Mouse (Mus musculus): ENCODE measurements around the gene Nhsl1. TPM values are rescaled to one million over a fixed set of nuclear protein-coding genes. Genes with fewer than 3 reads are reported as not detected.
A peak's percentile ranks its signal among the peaks of the same experiment; 100 is the strongest.
"Not testable (repeated sequence)": the region's sequence is repeated elsewhere in the genome, so short reads cannot be mapped to it uniquely, and the experiment has no call there.

Nhsl1 gene
- polyA plus RNA-seq, 1 experiment from 2014 or later: 16.3 TPM

DNA sequence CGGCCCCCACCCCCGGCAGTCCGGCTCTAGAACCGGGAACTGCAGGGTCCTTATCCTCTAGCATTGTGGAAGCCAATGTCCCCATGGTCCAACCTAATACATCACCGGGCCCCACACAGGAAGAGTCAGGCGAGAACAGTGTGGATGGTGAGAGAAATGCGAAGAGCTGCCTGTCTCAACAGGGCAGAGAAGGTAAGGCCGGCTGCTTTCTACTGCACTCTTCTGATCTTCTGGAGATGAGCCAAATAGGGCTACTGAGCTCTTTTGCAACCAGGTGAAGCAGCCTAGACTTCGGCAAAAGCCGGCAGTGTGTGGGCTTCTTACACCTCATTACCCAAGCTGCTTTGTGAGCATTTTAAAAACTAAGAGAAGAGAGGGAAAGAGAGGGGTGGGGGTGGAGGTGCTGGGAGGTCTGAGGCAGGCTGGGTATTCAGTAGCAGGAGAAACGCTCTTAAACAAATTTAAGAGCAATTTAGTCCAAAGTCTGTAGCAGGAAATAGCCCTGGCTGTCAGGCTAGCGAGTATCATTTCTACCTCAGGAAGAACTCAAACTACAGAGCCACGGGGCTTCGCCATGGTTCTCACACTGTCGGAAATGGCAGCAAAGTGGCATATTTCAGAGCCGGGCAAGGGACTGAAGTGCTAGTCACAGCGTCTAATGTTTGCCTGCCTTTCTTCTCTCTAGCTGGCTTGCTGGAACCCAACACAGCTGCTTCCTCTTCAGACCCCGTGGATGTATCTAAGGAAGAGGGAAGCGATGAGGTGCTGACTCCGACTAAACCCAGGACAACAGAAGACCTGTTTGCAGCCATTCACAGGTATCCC is 208.3 kb downstream of the Nhsl1 start:
- H3K4me2 ChIP-seq: no peak overlapping the region
- ATAC-seq: peak; percentile 7; the same call in 1 of the 2 replicates
- 60% methylated on average over 20 of the region's 20 CpGs for WGBS
- H3K27ac ChIP-seq: peak overlapping the region; percentile 72
- H3K27me3 ChIP-seq: no peaks in the 10 kb centered on the region
- H3K9ac ChIP-seq: no peak overlapping the region
- no peaks in the 10 kb centered on the region for H3K9me3 ChIP-seq (replicated peaks)
- peaks cover 42% of the 10 kb centered on the region for H3K4me1 ChIP-seq
- H3K36me3 ChIP-seq (ENCODE audit: poor library complexity, severe bottlenecking): peaks cover 38% of the 10 kb centered on the region
- H3K4me3 ChIP-seq: no peak overlapping the region

DNA sequence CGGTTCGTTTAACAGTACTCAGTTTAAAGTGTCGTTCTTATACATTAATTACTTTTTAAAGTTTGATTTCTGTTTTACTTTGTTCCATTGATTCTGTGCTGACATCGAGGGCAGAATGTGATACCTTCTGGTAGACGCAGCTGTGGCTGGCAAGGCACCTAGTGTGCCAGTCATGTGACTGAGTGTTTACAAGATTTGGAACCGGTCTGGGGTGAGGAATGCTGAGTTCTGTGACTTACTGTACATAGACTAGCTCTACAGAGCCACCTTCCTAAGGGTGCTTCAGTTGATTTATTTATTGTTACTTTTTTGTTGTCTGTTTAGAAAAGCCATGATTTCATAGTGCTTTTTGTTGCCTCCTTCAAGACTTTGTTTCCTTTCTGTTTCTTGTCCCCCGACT is 209.0 kb downstream of the Nhsl1 start:
- no peaks in the 10 kb centered on the region for H3K27me3 ChIP-seq
- H3K9me3 ChIP-seq (replicated peaks): no peaks in the 10 kb centered on the region
- H3K9ac ChIP-seq: no peak overlapping the region
- no peak overlapping the region for H3K27ac ChIP-seq
- no peak overlapping the region for H3K4me3 ChIP-seq
- H3K4me1 ChIP-seq: peaks cover 42% of the 10 kb centered on the region
- H3K4me2 ChIP-seq: no peak overlapping the region
- WGBS: 56% methylated on average over 7 of the region's 7 CpGs
- H3K36me3 ChIP-seq (ENCODE audit: poor library complexity, severe bottlenecking): peaks cover 41% of the 10 kb centered on the region
- peak; percentile 54 for ATAC-seq

DNA sequence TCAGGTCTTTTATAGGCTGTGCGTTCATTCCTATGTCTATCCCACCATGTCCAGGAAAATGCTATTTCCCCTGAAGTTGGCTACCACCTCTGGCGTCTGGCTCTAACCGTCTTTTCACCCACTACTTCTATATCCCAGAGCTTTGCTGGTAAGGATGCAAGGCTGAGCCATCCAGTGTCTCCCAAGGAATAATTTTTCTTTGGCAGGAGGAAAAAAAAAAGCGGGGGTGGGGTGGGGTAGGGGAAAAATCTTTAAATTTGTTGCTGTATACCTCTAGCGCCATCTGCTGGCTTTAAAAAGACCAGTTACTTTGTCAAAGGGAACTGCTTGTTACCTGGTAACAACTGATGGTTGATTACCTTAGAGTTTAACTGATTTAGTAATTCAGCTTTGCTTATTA is 209.7 kb downstream of the Nhsl1 start:
- Histone ChIP-seq H3K36me3 (ENCODE audit: poor library complexity, severe bottlenecking) (peaks cover 45% of the 10 kb centered on the region), H3K27me3 (no peaks in the 10 kb centered on the region), H3K9ac (no peak overlapping the region), H3K4me3 (no peak overlapping the region), H3K27ac (no peak overlapping the region), H3K9me3 (replicated peaks) (no peaks in the 10 kb centered on the region), H3K4me1 (peaks cover 42% of the 10 kb centered on the region), H3K4me2 (no peak overlapping the region)
- ATAC-seq: no peak
- 49% methylated on average over 5 of the region's 5 CpGs for whole genome bisulfite sequencing

DNA sequence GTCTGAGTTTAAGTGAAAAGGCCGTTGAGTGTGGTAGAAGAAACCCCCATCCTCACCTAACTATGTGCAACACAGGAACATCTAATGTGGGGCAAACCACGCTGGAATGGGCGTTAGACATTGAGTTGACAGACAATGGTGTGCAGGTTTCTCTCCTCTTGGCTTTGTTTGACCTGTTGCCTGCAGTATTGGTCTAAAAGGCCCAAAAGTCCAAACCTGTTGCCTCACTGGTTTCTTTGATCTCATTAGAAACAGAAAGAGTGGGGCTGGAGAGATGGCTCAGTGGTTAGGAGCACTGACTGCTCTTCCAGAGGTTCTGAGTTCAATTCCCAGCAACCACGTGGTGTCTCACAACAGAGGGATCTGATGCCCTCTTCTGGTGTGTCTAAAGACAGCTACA is 210.4 kb downstream of the Nhsl1 start:
- 81% methylated on average over 4 of the region's 4 CpGs for WGBS
- Histone ChIP-seq H3K9me3 (replicated peaks) (no peaks in the 10 kb centered on the region), H3K9ac (no peak overlapping the region), H3K27me3 (no peaks in the 10 kb centered on the region), H3K27ac (no peak overlapping the region), H3K4me2 (no peak overlapping the region), H3K4me1 (peaks cover 42% of the 10 kb centered on the region), H3K36me3 (ENCODE audit: poor library complexity, severe bottlenecking) (peaks cover 41% of the 10 kb centered on the region), H3K4me3 (no peak overlapping the region)
- no peak for ATAC-seq

DNA sequence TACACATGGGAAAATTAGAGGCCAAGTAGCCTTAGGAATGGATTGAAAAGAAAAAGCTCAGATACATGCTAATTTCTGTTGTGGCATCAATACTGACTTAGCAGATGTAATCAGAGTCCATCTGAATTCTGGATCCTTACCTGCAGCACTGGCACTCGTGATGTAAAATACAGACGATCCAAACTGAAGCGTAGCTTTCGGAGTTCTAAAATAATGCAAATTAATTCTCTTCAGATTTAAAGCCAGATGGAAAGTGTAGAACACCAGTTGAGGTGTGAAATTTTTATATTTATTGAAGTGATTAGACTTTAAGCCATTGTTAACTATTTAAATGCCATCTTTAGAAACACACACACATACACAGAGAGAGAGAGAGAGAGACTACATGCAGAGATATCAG is 211.4 kb downstream of the Nhsl1 start:
- ATAC-seq: peak; percentile 16; the same call in 1 of the 2 replicates
- Histone ChIP-seq H3K9ac (no peak overlapping the region), H3K4me2 (no peak overlapping the region), H3K4me3 (no peak overlapping the region), H3K9me3 (replicated peaks) (no peaks in the 10 kb centered on the region), H3K27ac (no peak overlapping the region), H3K27me3 (no peaks in the 10 kb centered on the region), H3K4me1 (peaks cover 40% of the 10 kb centered on the region), H3K36me3 (ENCODE audit: poor library complexity, severe bottlenecking) (peaks cover 32% of the 10 kb centered on the region)
- 67% methylated on average over 4 of the region's 4 CpGs for WGBS

DNA sequence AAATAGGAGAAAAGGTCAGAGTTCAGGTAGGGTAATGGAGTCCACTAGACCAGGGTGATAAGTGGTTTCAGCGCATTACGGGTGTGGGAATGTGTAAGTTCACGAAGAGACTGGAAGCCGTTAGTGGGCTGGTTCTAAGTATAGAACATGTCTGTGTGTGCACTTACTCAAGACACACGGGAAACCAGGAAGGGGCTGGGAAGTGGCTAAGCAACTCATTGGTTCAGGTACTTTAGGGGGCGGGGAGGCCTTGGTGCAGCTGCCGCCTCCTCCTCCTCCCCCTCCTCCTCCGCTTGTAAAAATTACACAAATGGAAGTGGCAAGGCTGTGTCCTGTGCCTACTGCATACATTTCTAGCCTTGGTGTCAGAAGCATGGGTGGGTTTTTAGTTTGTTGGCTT is 213.5 kb downstream of the Nhsl1 start:
- WGBS: 72% methylated on average over 8 of the region's 8 CpGs
- Histone ChIP-seq H3K4me1 (peaks cover 19% of the 10 kb centered on the region), H3K36me3 (ENCODE audit: poor library complexity, severe bottlenecking) (peaks cover 32% of the 10 kb centered on the region), H3K4me3 (no peak overlapping the region), H3K27ac (no peak overlapping the region), H3K27me3 (no peaks in the 10 kb centered on the region), H3K9me3 (replicated peaks) (no peaks in the 10 kb centered on the region), H3K4me2 (no peak overlapping the region), H3K9ac (no peak overlapping the region)
- no peak for ATAC-seq

DNA sequence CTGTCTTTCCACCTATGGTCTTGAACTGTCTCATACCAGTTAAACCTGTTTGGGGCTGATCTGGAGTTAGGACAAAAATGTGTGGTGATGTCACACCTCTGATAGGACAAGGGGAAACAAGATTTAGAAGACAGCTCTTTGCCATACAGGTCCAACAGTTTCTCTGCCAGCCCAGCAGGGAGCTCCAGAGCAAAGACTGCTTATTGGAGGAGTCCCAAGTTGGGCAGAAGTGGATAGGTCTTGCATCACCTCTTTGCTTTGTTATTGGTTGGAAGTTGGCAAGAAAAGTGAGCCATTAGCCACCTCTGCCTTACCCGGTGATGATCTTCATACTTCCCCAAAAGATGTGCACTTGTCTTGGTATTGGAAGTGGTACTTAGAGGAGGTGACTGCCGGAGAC is 218.1 kb downstream of the Nhsl1 start:
- H3K9me3 ChIP-seq (replicated peaks): no peaks in the 10 kb centered on the region
- no peaks in the 10 kb centered on the region for H3K4me1 ChIP-seq
- H3K27me3 ChIP-seq: no peaks in the 10 kb centered on the region
- ATAC-seq: no peak
- no peak overlapping the region for H3K9ac ChIP-seq
- no peak overlapping the region for H3K27ac ChIP-seq
- H3K4me2 ChIP-seq: no peak overlapping the region
- H3K36me3 ChIP-seq (ENCODE audit: poor library complexity, severe bottlenecking): peaks cover 23% of the 10 kb centered on the region
- WGBS: 96% methylated on average over 2 of the region's 2 CpGs
- H3K4me3 ChIP-seq: no peak overlapping the region

DNA sequence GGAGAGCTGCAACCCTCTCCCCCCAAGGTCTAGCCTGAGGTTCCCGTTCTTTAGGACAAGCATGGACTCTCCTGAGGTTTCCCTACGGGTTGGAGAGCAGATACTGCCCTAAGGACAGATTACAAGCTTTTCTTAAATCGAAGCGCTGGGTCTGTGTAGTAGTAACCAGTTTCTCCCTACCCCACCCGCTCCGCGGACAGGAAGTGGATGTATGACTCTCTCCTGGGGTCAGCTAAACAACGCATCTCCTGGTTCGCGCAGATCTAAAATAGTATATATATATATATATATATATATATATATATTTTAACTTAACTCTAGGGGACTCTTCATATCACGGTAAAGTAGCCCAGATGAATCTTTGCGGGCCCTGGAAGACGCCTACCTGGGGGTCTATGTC is 226.5 kb downstream of the Nhsl1 start:
- WGBS: 9% methylated on average over 13 of the region's 13 CpGs
- H3K9ac ChIP-seq: peak overlapping the region; percentile 78
- peaks cover 17% of the 10 kb centered on the region; the same call in 1 of the 2 replicates for H3K4me1 ChIP-seq
- H3K27ac ChIP-seq: no peak overlapping the region
- H3K27me3 ChIP-seq: peaks cover 3% of the 10 kb centered on the region
- no peaks in the 10 kb centered on the region for H3K9me3 ChIP-seq (replicated peaks)
- peak overlapping the region; percentile 57 for H3K4me3 ChIP-seq
- no peaks in the 10 kb centered on the region for H3K36me3 ChIP-seq (ENCODE audit: poor library complexity, severe bottlenecking)
- peak overlapping the region; percentile 91 for H3K4me2 ChIP-seq
- 0 out of 2 replicates have a peak, but pooled peaks have one; percentile 9 for ATAC-seq

DNA sequence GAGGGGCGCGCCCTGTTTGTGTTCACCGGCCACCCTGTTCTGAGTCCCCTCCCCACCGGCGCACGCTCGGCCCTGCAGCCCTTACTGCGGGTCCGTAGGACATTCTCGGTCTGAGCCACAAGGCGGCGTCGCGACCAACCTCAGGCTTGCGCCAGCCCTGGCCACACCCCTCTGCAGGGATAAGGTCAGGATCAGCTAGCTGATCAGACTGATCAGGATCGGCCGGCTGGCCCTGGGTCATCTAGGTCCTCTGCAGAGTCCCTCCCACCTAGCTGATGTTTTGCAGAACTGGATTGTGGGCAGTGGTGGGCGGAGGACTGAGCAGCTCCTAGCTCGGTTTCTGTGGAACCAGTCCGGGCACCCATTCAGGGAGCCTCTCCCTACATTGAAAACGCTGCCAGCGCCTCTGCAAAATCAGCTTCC is 227.0 kb downstream of the Nhsl1 start, which contains the start of gene Hebp2:
Hebp2 (minus strand) TSS at position 264 of the 423 bp plus-strand sequence.
- Histone ChIP-seq H3K4me1 (peaks cover 17% of the 10 kb centered on the region; the same call in 1 of the 2 replicates), H3K9ac (peak within 1 kb of the TSS; percentile 78), H3K9me3 (replicated peaks) (no peaks in the 10 kb centered on the region), H3K27ac (no peak within 1 kb of the TSS), H3K4me2 (peak within 1 kb of the TSS; percentile 91), H3K36me3 (ENCODE audit: poor library complexity, severe bottlenecking) (no peaks in the 10 kb centered on the region), H3K27me3 (peaks cover 3% of the 10 kb centered on the region), H3K4me3 (peak within 1 kb of the TSS; percentile 57)
- ATAC-seq: peak; percentile 85
- WGBS: under 1% methylated on average over 22 of the region's 22 CpGs

DNA sequence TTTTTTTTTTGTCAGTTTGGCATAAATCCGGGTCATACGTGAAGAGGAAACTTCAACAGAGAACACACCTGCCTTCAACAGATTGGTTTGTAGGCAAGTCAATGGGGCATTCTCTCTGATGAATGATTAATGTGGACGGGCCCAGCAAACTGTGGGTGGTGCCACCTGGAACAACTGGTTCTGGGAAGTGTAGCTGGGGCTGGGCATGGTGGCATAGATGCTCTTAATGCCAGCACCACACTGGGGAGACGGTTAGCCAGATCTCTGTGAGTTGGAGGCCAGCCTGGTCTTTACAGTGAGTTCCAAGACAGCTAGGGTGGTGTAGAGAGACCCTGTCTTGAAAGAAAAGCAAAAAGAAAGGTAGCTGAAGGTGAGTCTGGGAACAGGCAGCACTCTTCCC is 228.6 kb downstream of the Nhsl1 start:
- WGBS: 82% methylated on average over 4 of the region's 4 CpGs
- Histone ChIP-seq H3K4me1 (peaks cover 17% of the 10 kb centered on the region; the same call in 1 of the 2 replicates), H3K36me3 (ENCODE audit: poor library complexity, severe bottlenecking) (no peaks in the 10 kb centered on the region), H3K4me3 (no peak overlapping the region), H3K9me3 (replicated peaks) (no peaks in the 10 kb centered on the region), H3K4me2 (no peak overlapping the region), H3K9ac (no peak overlapping the region), H3K27ac (no peak overlapping the region), H3K27me3 (peaks cover 3% of the 10 kb centered on the region)
- no peak for ATAC-seq

DNA sequence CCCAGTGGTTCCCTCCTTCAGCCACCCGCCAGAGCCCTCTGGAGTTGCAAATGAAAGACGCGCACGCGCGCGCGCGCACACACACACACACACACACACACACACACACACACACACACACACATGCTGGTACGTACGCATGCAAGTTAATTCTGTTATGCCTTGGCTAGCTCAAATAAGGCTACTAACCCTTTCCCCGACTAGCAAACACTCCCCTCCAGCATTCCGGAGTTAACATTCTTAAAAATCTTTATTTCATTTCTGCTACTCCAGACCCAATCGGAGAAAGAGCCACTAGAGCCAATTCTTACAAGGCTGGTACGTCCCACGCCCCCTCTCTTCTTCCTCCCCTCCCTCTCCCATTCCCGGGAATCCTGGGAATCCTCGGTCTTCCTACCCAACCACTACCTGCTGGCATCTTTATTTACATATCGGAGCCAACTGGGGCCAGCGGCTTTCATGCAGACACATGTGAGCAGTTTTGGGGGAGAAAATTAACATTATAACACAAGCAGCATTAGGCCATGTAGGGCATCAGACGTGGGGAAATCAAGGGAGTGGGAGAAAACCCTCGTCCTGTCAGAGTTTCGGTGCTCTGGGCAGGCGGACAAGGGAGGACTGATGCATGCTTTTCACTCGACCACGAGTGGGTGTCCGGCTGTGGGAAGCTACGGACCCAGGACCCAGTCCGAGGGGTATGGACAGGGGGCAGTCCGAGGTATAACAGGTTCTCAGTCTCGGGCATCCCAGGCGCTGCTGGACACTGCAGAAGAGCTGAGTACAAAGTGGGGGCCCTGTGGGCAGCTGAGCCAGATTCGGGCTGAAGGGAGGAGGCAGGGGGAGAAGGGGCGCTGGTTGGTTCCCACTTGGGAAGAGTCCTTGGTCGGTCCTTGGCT is 230.8 kb downstream of the Nhsl1 start:
- H3K4me2 ChIP-seq: peak overlapping the region; percentile 75
- H3K4me3 ChIP-seq: peak overlapping the region; percentile 41
- H3K9ac ChIP-seq: peak overlapping the region; percentile 52
- H3K9me3 ChIP-seq (replicated peaks): no peaks in the 10 kb centered on the region
- H3K27ac ChIP-seq: no peak overlapping the region
- H3K36me3 ChIP-seq (ENCODE audit: poor library complexity, severe bottlenecking): no peaks in the 10 kb centered on the region
- WGBS: 2% methylated on average over 35 of the region's 35 CpGs
- peaks cover 17% of the 10 kb centered on the region; the same call in 1 of the 2 replicates for H3K4me1 ChIP-seq
- H3K27me3 ChIP-seq: peaks cover 3% of the 10 kb centered on the region
- ATAC-seq: peak; percentile 75

DNA sequence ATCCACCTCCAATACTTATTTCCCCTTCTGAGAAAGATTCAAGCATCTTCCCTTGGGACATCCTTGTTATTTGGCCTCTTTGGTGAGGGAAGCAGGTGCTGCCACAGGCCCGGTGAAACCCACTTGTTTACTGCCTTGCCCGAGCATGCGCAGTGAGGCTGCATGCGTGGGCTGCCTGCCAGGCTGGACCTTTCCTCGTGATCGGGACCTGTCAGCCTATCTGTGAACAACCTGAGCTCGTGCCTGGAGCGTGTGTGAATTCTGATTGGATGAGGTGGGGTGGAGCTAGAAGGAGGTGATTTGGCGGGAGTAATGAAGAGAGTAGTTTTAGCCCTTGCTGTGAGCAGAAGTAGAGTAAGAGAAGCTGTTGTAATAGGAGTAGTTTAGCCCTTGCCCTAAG is 240.3 kb downstream of the Nhsl1 start:
- H3K27me3 ChIP-seq; ATAC-seq; H3K4me2 ChIP-seq; H3K4me3 ChIP-seq; H3K4me1 ChIP-seq; H3K27ac ChIP-seq; H3K36me3 ChIP-seq (ENCODE audit: poor library complexity, severe bottlenecking); H3K9me3 ChIP-seq (replicated peaks); H3K9ac ChIP-seq: not testable (repeated sequence)
- WGBS: 91% methylated on average over 9 of the region's 9 CpGs
